Mouse (Mus musculus): ENCODE results near the gene Fam180a. TPM values are rescaled to one million over a fixed set of nuclear protein-coding genes. Genes with fewer than 3 reads are reported as not detected.
A peak's percentile ranks its signal among the peaks of the same experiment; 100 is the strongest.

The Fam180a gene
- polyA plus RNA-seq, 1 experiment from 2014 or later = 0.12 TPM

- H3K9ac ChIP-seq = no peak overlapping the region
- no peaks in the 10 kb centered on the region for H3K36me3 ChIP-seq
- H3K9me3 ChIP-seq (replicated peaks) = no peaks in the 10 kb centered on the region
- 57% methylated on average over 7 of the region's 7 CpGs for WGBS (ENCODE audit: insufficient replicate concordance)
- no peak overlapping the region for H3K4me3 ChIP-seq (replicated peaks)
- peaks cover 7% of the 10 kb centered on the region; the same call in 1 of the 2 replicates for H3K27me3 ChIP-seq
- H3K27ac ChIP-seq = no peak overlapping the region
- DNase-seq (no peak), ATAC-seq (ENCODE audit: low read depth) (no peak)
- H3K4me1 ChIP-seq (replicated peaks) = peaks cover 7% of the 10 kb centered on the region; the same call in 1 of the 2 replicates
- no peak overlapping the region for H3K4me2 ChIP-seq
Measured at GRCm38 (mm10) chr6:35288920-35289319, 37.0 kb downstream of the Fam180a start.

- Histone ChIP-seq H3K4me3 (replicated peaks) (no peak overlapping the region), H3K4me1 (replicated peaks) (peaks cover 7% of the 10 kb centered on the region; the same call in 1 of the 2 replicates), H3K9ac (no peak overlapping the region), H3K9me3 (replicated peaks) (no peaks in the 10 kb centered on the region), H3K27ac (no peak overlapping the region), H3K27me3 (peaks cover 7% of the 10 kb centered on the region; the same call in 1 of the 2 replicates), H3K36me3 (no peaks in the 10 kb centered on the region), H3K4me2 (no peak overlapping the region)
- 68% methylated on average over 11 of the region's 11 CpGs for WGBS (ENCODE audit: insufficient replicate concordance)
- DNase-seq = no peak
- ATAC-seq (ENCODE audit: low read depth) = no peak
Measured at GRCm38 (mm10) chr6:35288114-35288761, 37.7 kb downstream of the Fam180a start.

- DNase-seq = no peak
- Histone ChIP-seq H3K4me2 (no peak overlapping the region), H3K27me3 (no peaks in the 10 kb centered on the region), H3K27ac (no peak overlapping the region), H3K4me3 (replicated peaks) (no peak overlapping the region), H3K9ac (no peak overlapping the region), H3K9me3 (replicated peaks) (no peaks in the 10 kb centered on the region), H3K4me1 (replicated peaks) (no peaks in the 10 kb centered on the region; the same call in 1 of the 2 replicates), H3K36me3 (no peaks in the 10 kb centered on the region)
- no peak for ATAC-seq (ENCODE audit: low read depth)
- 62% methylated on average over 10 of the region's 10 CpGs for WGBS (ENCODE audit: insufficient replicate concordance)
Measured at GRCm38 (mm10) chr6:35279306-35279705, 46.6 kb downstream of the Fam180a start.

GRCm38 (mm10) chr6:35277903-35278587, 47.9 kb downstream of the Fam180a start:
- 46% methylated on average over 10 of the region's 10 CpGs for WGBS (ENCODE audit: insufficient replicate concordance)
- no peak for ATAC-seq (ENCODE audit: low read depth)
- DNase-seq = no peak
- no peak overlapping the region for H3K27ac ChIP-seq
- no peak overlapping the region for H3K4me3 ChIP-seq (replicated peaks)
- no peak overlapping the region for H3K9ac ChIP-seq
- H3K9me3 ChIP-seq (replicated peaks) = no peaks in the 10 kb centered on the region
- no peaks in the 10 kb centered on the region for H3K36me3 ChIP-seq
- no peaks in the 10 kb centered on the region; the same call in 1 of the 2 replicates for H3K4me1 ChIP-seq (replicated peaks)
- no peak overlapping the region for H3K4me2 ChIP-seq
- H3K27me3 ChIP-seq = no peaks in the 10 kb centered on the region

- Histone ChIP-seq H3K27me3 (no peaks in the 10 kb centered on the region), H3K36me3 (no peaks in the 10 kb centered on the region), H3K27ac (no peak overlapping the region), H3K4me1 (replicated peaks) (peaks cover 17% of the 10 kb centered on the region), H3K9me3 (replicated peaks) (no peaks in the 10 kb centered on the region), H3K4me2 (no peak overlapping the region), H3K4me3 (replicated peaks) (no peak overlapping the region), H3K9ac (no peak overlapping the region)
- DNase-seq (no peak), ATAC-seq (ENCODE audit: low read depth) (no peak)
- WGBS (ENCODE audit: insufficient replicate concordance) = 73% methylated on average over 11 of the region's 11 CpGs
Measured at GRCm38 (mm10) chr6:35273391-35274082, 52.4 kb downstream of the Fam180a start.

- Histone ChIP-seq H3K9ac (no peak overlapping the region), H3K4me3 (replicated peaks) (no peak overlapping the region), H3K9me3 (replicated peaks) (no peaks in the 10 kb centered on the region), H3K4me1 (replicated peaks) (peaks cover 17% of the 10 kb centered on the region), H3K27me3 (no peaks in the 10 kb centered on the region), H3K4me2 (no peak overlapping the region), H3K36me3 (no peaks in the 10 kb centered on the region), H3K27ac (no peak overlapping the region)
- ATAC-seq (ENCODE audit: low read depth) (no peak), DNase-seq (no peak)
- WGBS (ENCODE audit: insufficient replicate concordance) = 74% methylated on average over 20 of the region's 20 CpGs
Measured at GRCm38 (mm10) chr6:35271868-35272765, 53.8 kb downstream of the Fam180a start.

- H3K36me3 ChIP-seq = peaks cover 6% of the 10 kb centered on the region; the same call in 1 of the 2 replicates
- no peak overlapping the region for H3K9ac ChIP-seq
- no peaks in the 10 kb centered on the region for H3K9me3 ChIP-seq (replicated peaks)
- ATAC-seq (ENCODE audit: low read depth) (no peak), DNase-seq (no peak)
- WGBS (ENCODE audit: insufficient replicate concordance) = 82% methylated on average over 12 of the region's 12 CpGs
- H3K4me2 ChIP-seq = no peak overlapping the region
- H3K4me1 ChIP-seq (replicated peaks) = peaks cover 17% of the 10 kb centered on the region
- no peaks in the 10 kb centered on the region for H3K27me3 ChIP-seq
- no peak overlapping the region for H3K27ac ChIP-seq
- H3K4me3 ChIP-seq (replicated peaks) = no peak overlapping the region
Measured at GRCm38 (mm10) chr6:35271094-35271855, 54.7 kb downstream of the Fam180a start.

- Histone ChIP-seq H3K4me1 (replicated peaks) (peaks cover 17% of the 10 kb centered on the region), H3K9me3 (replicated peaks) (no peaks in the 10 kb centered on the region), H3K4me3 (replicated peaks) (no peak overlapping the region), H3K27me3 (no peaks in the 10 kb centered on the region), H3K36me3 (peaks cover 18% of the 10 kb centered on the region), H3K27ac (no peak overlapping the region), H3K9ac (no peak overlapping the region), H3K4me2 (no peak overlapping the region)
- WGBS (ENCODE audit: insufficient replicate concordance) = 65% methylated on average over 13 of the region's 13 CpGs
- ATAC-seq (ENCODE audit: low read depth) = no peak
- no peak for DNase-seq
Measured at GRCm38 (mm10) chr6:35269643-35270042, 56.3 kb downstream of the Fam180a start.

GRCm38 (mm10) chr6:35268711-35269110, 57.2 kb downstream of the Fam180a start:
- H3K36me3 ChIP-seq = peaks cover 28% of the 10 kb centered on the region
- DNase-seq = no peak
- no peak for ATAC-seq (ENCODE audit: low read depth)
- WGBS (ENCODE audit: insufficient replicate concordance) = 85% methylated on average over 13 of the region's 13 CpGs
- H3K27me3 ChIP-seq = no peaks in the 10 kb centered on the region
- H3K4me1 ChIP-seq (replicated peaks) = peaks cover 17% of the 10 kb centered on the region
- no peak overlapping the region for H3K4me2 ChIP-seq
- H3K9ac ChIP-seq = no peak overlapping the region
- no peak overlapping the region for H3K4me3 ChIP-seq (replicated peaks)
- H3K9me3 ChIP-seq (replicated peaks) = no peaks in the 10 kb centered on the region
- no peak overlapping the region for H3K27ac ChIP-seq

- Histone ChIP-seq H3K9me3 (replicated peaks) (no peaks in the 10 kb centered on the region), H3K9ac (0 out of 2 replicates have a peak overlapping the region, but pooled peaks have one; percentile 10), H3K27ac (no peak overlapping the region; the same call in 1 of the 2 replicates), H3K4me3 (replicated peaks) (no peak overlapping the region), H3K4me1 (replicated peaks) (peaks cover 14% of the 10 kb centered on the region), H3K27me3 (no peaks in the 10 kb centered on the region), H3K36me3 (peaks cover 58% of the 10 kb centered on the region), H3K4me2 (no peak overlapping the region)
- ATAC-seq (ENCODE audit: low read depth) = no peak
- DNase-seq = no peak
- WGBS (ENCODE audit: insufficient replicate concordance) = 80% methylated on average over 15 of the region's 15 CpGs
Measured at GRCm38 (mm10) chr6:35265580-35266278, 60.2 kb downstream of the Fam180a start.

Measured in liver, embryonic 13.5 days (tissue).